ENCODE assay signal across 8 mouse cellular contexts in genomic region chr16:31233541-31234339, GRCm38 (mm10). TPM values are rescaled to one million over a fixed set of nuclear protein-coding genes. Genes with fewer than 3 reads are reported as not detected.
DNase-seq lines count a peak whose midpoint lies in the region; ATAC-seq lines count a peak whose summit lies in the region.

No protein-coding gene starts in this region.

- H3K27ac ChIP-seq in intestine, embryonic 14.5 days (ENCODE audit: low read depth): no peak overlapping the region

- H3K4me3 ChIP-seq in intestine, embryonic 14.5 days (ENCODE audit: low read depth, low read length): 0 out of 2 replicates have a peak overlapping the region, but pooled peaks have one; percentile 10
- H3K4me3 ChIP-seq in megakaryocyte, embryonic 14.5 days (replicated peaks): peak overlapping the region; percentile 88

- intact Hi-C loops in gastrocnemius, postnatal 36 days (cut with DNase I): no loop called here
- intact Hi-C loops in left cerebral cortex, postnatal 14 days (cut with DNase I): no loop called here

- H3K36me3 ChIP-seq in intestine, embryonic 14.5 days (ENCODE audit: control insufficient read depth, insufficient read depth, low read length): no peaks in the 10 kb centered on the region
- H3K36me3 ChIP-seq in megakaryocyte, embryonic 14.5 days (replicated peaks; ENCODE audit: low read length): peaks cover 10% of the 10 kb centered on the region

- peak overlapping the region; percentile 43 for H3K4me2 ChIP-seq in intestine, embryonic 14.5 days (ENCODE audit: low read length)

- H3K27me3 ChIP-seq in intestine, embryonic 14.5 days (replicated peaks; ENCODE audit: control insufficient read depth, insufficient read depth, low read length): no peaks in the 10 kb centered on the region
- peaks cover 6% of the 10 kb centered on the region for H3K27me3 ChIP-seq in megakaryocyte, embryonic 14.5 days (replicated peaks)

- peaks cover 11% of the 10 kb centered on the region; the same call in 1 of the 2 replicates for H3K4me1 ChIP-seq in intestine, embryonic 14.5 days (replicated peaks; ENCODE audit: control insufficient read depth, insufficient read depth, low read length)
- peaks cover 42% of the 10 kb centered on the region for H3K4me1 ChIP-seq in megakaryocyte, embryonic 14.5 days

- 11% methylated on average over 20 of the region's 20 CpGs for WGBS in intestine, embryonic 14.5 days

- no peak for ATAC-seq in intestine, embryonic 14.5 days (replicated peaks; ENCODE audit: low FRiP score, low TSS enrichment, low read depth)

- DNase-seq in Muller cell, postnatal 12 days (ENCODE audit: inconsistent ontology term): peak; percentile 86
- DNase-seq in embryo, embryonic 10.5 days (ENCODE audit: low spot score): peak; percentile 32
- peak; percentile 64 to 80 for DNase-seq in gastrocnemius, postnatal 36 days
- peak; percentile 72 for DNase-seq in intestine, embryonic 14.5 days (ENCODE audit: low spot score)
- DNase-seq in left cerebral cortex, postnatal 14 days (ENCODE audit: low spot score in 2 of 2): peak; percentile 60 to 91
- DNase-seq in spleen, adult 18-20 months: peak; percentile 64
- DNase-seq in cerebellum, adult 9-10 months: no peak

- no peak overlapping the region for H3K9ac ChIP-seq in intestine, embryonic 14.5 days (ENCODE audit: low read length)

- no peaks in the 10 kb centered on the region for H3K9me3 ChIP-seq in intestine, embryonic 14.5 days (ENCODE audit: control insufficient read depth, low read length)
- H3K9me3 ChIP-seq in megakaryocyte, embryonic 14.5 days: peaks cover 26% of the 10 kb centered on the region

RNA-seq across cellular contexts. Expression of gene Acap2, which starts 32.7 kb away (rescaled TPM):
- 10 to 100 TPM in 1 of 2 experiments, 1 to 10 TPM in 1; 9.0 to 10.0 TPM for total RNA-seq in gastrocnemius, postnatal 36 days (2021)
- polyA plus RNA-seq in intestine, embryonic 14.5 days (2014; fragmentation: Nextera tagmentation; extraction: Ambion mirVana): 24.6 and 27.3 TPM in 2 replicates
- 10 to 100 TPM; 90.5 to 99.9 TPM for total RNA-seq in left cerebral cortex, postnatal 14 days (2021)
- polyA plus RNA-seq in megakaryocyte, embryonic 14.5 days (2012; ENCODE audit: insufficient read depth, low replicate concordance): 1.0 and 2.2 TPM in 2 replicates

RNA-seq across cellular contexts. Expression of gene Ppp1r2, which starts 41.3 kb away (rescaled TPM):
- total RNA-seq in gastrocnemius, postnatal 36 days (2021): 10 to 100 TPM; 68.7 to 77.1 TPM
- 85.2 and 85.9 TPM in 2 replicates for polyA plus RNA-seq in intestine, embryonic 14.5 days (2014; fragmentation: Nextera tagmentation; extraction: Ambion mirVana)
- total RNA-seq in left cerebral cortex, postnatal 14 days (2021): 10 to 100 TPM; 70.6 to 78.2 TPM
- polyA plus RNA-seq in megakaryocyte, embryonic 14.5 days (2012; ENCODE audit: insufficient read depth, low replicate concordance): 50.5 and 165 TPM in 2 replicates

Comparison
In these comparisons a context has a peak if more than half of its experiments do, and no peak if none do; other contexts are left out.
1. RNA of gene Acap2, which starts 32.7 kb away (total RNA-seq): 90.5 to 99.9 TPM in left cerebral cortex, postnatal 14 days; 9.0 to 10.0 TPM in gastrocnemius, postnatal 36 days; every median in the first group is over 4 times any median in the second.